Mouse (Mus musculus) cerebellum, adult (tissue): ENCODE results near the gene Rabgap1l.

Experiments used
- ATAC-seq: cut with Nextera tagmentation; 2 replicates; pipeline ENCODE4 v1.9.2; 2017; ENCODE audit warnings: mild to moderate bottlenecking, moderate library complexity, mixed read lengths; ENCODE audit not compliant: insufficient number of reproducible peaks, low FRiP score, low TSS enrichment

Gene Rabgap1l

GRCm38 (mm10) chr1:160789876-160790275 lies 3.1 kb downstream of the Rabgap1l start:
- no peak for ATAC-seq

DNA sequence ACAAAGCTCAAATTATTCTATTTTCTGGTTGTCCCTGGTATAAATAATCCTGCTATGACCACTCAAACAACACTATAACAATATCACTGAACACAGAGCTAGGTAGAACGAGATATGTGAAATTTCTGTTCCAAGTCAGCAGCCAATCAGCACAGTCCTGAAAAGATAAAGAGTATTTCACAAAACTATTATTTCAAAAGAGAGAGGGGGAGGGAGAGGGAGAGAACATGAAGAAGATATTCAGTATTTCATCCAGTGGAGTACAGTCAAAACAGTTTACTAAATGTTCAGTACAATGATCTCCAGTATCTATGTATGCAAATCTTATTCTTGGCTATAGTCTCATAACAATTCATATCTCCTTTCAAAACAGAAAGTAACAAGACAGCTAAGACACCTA lies 5.1 kb downstream of the Rabgap1l start:
- ATAC-seq, result no peak

- no peak for ATAC-seq
Observed at GRCm38 (mm10) chr1:160787164-160787563, 5.8 kb downstream of the Rabgap1l start.

GRCm38 (mm10) chr1:160786571-160786970 lies 6.4 kb downstream of the Rabgap1l start:
- ATAC-seq, result no peak

- no peak for ATAC-seq
Observed at GRCm38 (mm10) chr1:160785681-160786225, 7.3 kb downstream of the Rabgap1l start.

- ATAC-seq, result no peak
Observed at GRCm38 (mm10) chr1:160784122-160784521, 8.9 kb downstream of the Rabgap1l start.

DNA sequence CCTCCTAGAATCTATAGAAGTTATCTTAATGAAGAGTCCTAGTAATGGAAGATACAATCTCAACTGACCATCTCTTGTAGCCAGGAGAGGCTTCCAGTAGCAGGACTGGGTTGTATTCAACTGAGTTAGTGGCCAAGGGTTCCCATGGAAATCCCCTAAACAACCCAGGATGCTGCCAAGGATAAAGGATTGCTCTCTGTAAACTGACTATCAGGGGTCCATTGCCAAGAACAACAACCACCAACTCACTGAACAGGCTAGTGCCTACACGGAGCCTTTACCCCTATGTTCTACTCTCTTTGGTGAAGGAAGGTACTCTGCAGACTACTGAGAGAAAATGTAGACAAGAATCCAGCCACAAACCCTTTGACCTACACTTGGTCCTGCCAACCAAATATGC lies 18.8 kb downstream of the Rabgap1l start:
- no peak for ATAC-seq

DNA sequence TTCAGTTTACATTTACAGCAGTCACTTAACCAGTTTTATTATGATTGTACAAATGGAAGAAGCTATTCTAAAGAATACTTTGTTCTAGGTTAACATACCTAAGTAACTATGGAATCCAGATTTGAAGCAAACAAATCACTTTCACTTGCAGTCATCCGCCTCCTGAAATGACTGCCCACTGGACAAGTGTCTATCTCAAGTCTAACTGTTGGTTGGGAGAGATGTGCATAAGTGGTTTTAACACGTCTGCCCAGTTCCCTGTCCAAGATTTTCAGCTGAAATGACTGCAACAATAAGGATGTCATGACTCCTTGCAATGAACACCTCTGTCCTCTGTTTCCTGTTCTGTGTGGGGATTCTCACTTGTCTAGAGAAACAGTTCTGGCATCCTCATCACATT lies 27.4 kb downstream of the Rabgap1l start:
- no peak for ATAC-seq

GRCm38 (mm10) chr1:160758243-160758642 lies 34.8 kb downstream of the Rabgap1l start:
- no peak; the same call in 1 of the 2 replicates for ATAC-seq

DNA sequence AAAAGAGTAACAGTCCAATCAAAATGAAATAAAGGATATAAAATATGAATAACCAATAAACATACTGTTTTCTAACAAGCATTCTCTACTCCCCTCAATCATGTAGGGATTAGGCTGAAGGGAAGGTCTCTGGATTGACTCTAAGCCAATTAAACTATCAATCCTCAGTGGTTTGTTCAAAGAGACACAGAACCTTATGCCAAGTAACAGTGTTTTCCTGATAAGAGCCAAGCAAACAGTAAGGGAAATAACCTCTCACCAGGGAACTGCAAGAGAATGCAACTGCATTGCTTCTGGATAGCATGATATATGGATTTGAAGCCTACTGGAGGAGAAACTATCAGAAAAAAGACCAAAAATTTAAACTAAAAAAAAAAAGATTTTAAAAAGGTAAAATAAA lies 37.7 kb downstream of the Rabgap1l start:
- no peak for ATAC-seq

GRCm38 (mm10) chr1:160750629-160751028 lies 42.4 kb downstream of the Rabgap1l start:
- no peak for ATAC-seq

- ATAC-seq, result no peak
Observed at GRCm38 (mm10) chr1:160746786-160747185, 46.2 kb downstream of the Rabgap1l start.

GRCm38 (mm10) chr1:160745238-160745930 lies 47.6 kb downstream of the Rabgap1l start:
- ATAC-seq, result no peak

DNA sequence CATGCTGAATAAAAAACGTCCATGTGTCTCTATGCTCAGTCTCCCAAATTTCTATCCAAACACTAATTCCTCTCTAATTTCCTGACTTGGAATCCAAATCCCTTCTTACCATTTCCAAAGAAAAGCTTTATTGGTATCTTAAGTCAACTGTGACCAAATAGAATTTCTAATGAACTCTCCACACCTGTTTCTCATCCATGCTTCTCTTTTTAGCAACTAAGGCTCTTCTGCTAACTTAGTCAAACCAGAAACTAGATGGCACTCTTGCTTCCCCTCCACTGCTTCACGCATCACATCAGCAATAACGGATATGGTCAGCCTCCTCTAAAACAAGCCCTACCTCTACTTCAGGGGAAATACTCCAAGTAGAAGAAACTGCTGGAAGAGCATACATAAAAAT lies 49.0 kb downstream of the Rabgap1l start:
- no peak for ATAC-seq

GRCm38 (mm10) chr1:160743229-160743628 lies 49.8 kb downstream of the Rabgap1l start:
- no peak for ATAC-seq

GRCm38 (mm10) chr1:160740650-160741049 lies 52.4 kb downstream of the Rabgap1l start:
- ATAC-seq, result no peak

DNA sequence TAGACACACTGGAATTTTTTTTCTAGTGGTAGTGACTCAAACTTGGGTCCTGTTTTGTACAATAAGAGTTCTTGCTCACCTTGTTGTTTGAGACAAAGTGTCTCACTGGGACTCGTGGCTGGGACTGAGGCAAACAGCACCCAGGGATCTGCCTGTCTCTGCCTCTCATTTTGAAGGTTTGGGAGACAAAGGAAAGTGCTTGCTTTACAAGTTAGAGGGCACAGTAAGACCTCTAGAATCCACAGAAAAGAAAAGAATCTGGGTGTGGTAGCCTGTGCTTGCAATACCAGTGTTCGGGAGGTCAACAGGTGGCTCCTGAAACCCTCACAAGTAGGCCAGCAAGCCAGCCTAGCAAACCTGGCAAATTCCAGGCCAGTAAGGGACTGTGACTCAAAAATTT lies 58.3 kb downstream of the Rabgap1l start:
- no peak for ATAC-seq

GRCm38 (mm10) chr1:160729944-160730343 lies 63.1 kb downstream of the Rabgap1l start:
- no peak for ATAC-seq

DNA sequence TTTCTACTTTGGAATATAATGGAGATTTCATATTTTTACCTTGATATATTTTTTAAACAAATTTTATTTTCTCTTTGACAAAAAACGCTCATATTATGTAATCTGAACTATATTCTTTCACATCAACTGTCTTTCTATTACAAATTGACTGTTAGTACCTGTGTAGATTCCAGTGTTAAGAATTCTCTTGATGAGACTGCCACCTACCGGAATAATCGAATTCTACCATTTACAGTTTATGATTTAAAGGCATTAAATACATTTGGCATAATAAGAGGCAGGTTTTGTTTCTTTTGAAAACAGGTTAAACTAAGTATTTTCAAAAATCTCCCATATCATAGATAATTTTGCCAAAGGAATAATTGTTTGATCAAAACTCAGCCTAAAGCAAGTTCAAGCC lies 75.3 kb downstream of the Rabgap1l start:
- no peak for ATAC-seq

DNA sequence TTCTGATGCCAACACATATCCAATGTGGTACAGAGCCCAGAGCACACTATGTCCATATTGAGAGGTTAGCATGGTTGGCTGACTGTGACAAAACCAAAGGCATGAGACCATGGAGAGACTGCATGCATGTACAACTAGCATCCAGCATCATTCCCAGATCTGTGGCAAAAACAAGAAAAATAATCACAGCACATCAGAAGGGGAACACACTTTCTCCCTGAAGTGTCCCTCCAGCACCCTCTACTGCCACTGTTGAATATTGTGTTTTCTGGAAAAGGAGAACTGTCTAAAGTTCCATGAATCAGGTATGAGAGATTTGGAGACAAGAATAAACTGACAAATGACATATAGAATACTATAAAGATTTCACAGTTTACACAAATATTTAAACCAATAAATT lies 78.3 kb downstream of the Rabgap1l start:
- ATAC-seq, result no peak

DNA sequence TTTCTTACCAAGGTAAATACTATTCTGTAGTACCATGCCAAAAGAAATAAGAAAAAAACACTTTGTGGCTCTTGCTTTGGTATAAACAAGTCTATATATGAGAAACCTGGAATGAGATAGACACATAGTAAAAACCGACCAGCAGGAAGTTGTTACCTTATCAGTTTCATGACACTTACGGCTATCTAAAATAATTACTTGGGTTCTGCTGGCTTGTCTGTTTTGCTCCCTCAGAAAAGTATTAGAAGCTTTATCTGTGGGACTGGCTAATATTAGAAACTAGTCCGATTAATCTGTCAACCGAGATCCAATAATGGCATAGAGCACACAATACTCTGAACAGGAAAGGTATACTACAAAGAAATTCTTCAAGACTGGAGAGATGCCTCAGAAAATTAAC lies 79.1 kb downstream of the Rabgap1l start:
- ATAC-seq, result no peak

- no peak for ATAC-seq
Observed at GRCm38 (mm10) chr1:160713383-160713782, 79.6 kb downstream of the Rabgap1l start.
